Mouse (Mus musculus): ENCODE results near the gene Olfr653. TPM values are rescaled to one million over a fixed set of nuclear protein-coding genes. Genes with fewer than 3 reads are reported as not detected.

Gene Olfr653
- polyA plus RNA-seq, 1 experiment from 2014 or later: not detected

GRCm38 (mm10) chr7:104604727-104605126, 27.6 kb downstream of the Olfr653 start:
- Histone ChIP-seq H3K4me3 (ENCODE audit: low read length) (no peak overlapping the region), H3K36me3 (ENCODE audit: control insufficient read depth, insufficient read depth, low read length) (no peaks in the 10 kb centered on the region), H3K9me3 (ENCODE audit: control insufficient read depth, low read length) (no peaks in the 10 kb centered on the region), H3K4me2 (ENCODE audit: low read depth, low read length) (no peak overlapping the region), H3K4me1 (replicated peaks; ENCODE audit: control insufficient read depth, insufficient read depth, low read length) (no peaks in the 10 kb centered on the region), H3K27me3 (ENCODE audit: control insufficient read depth, insufficient read depth, low read depth, low read length) (no peaks in the 10 kb centered on the region), H3K9ac (ENCODE audit: low read length) (no peak overlapping the region), H3K27ac (ENCODE audit: low read length) (no peak overlapping the region)
- no peak for ATAC-seq (ENCODE audit: low read depth)

GRCm38 (mm10) chr7:104613655-104614054, 36.5 kb downstream of the Olfr653 start, which contains the start of gene Olfr656:
TSS of gene Olfr656 (plus strand) at chr7:104613955.
- Histone ChIP-seq H3K4me2 (ENCODE audit: low read depth, low read length) (no peak within 1 kb of the TSS), H3K4me3 (ENCODE audit: low read length) (no peak within 1 kb of the TSS), H3K4me1 (replicated peaks; ENCODE audit: control insufficient read depth, insufficient read depth, low read length) (no peaks in the 10 kb centered on the region), H3K27me3 (ENCODE audit: control insufficient read depth, insufficient read depth, low read depth, low read length) (no peaks in the 10 kb centered on the region), H3K27ac (ENCODE audit: low read length) (no peak within 1 kb of the TSS), H3K9me3 (ENCODE audit: control insufficient read depth, low read length) (no peaks in the 10 kb centered on the region; the same call in 1 of the 2 replicates), H3K9ac (ENCODE audit: low read length) (no peak within 1 kb of the TSS), H3K36me3 (ENCODE audit: control insufficient read depth, insufficient read depth, low read length) (no peaks in the 10 kb centered on the region)
- ATAC-seq (ENCODE audit: low read depth): no peak
- WGBS: 76% methylated on average over 4 of the region's 4 CpGs

- Histone ChIP-seq H3K27me3 (ENCODE audit: control insufficient read depth, insufficient read depth, low read depth, low read length) (no peaks in the 10 kb centered on the region), H3K9me3 (ENCODE audit: control insufficient read depth, low read length) (no peaks in the 10 kb centered on the region), H3K4me3 (ENCODE audit: low read length) (no peak within 1 kb of the TSS), H3K36me3 (ENCODE audit: control insufficient read depth, insufficient read depth, low read length) (no peaks in the 10 kb centered on the region), H3K9ac (ENCODE audit: low read length) (no peak within 1 kb of the TSS), H3K4me2 (ENCODE audit: low read depth, low read length) (no peak within 1 kb of the TSS), H3K27ac (ENCODE audit: low read length) (no peak within 1 kb of the TSS), H3K4me1 (replicated peaks; ENCODE audit: control insufficient read depth, insufficient read depth, low read length) (no peaks in the 10 kb centered on the region)
- ATAC-seq (ENCODE audit: low read depth): no peak
These were observed 47.4 kb downstream of the Olfr653 start, which contains the start of gene Olfr657 for GRCm38 (mm10) chr7:104624494-104624893. TSS of gene Olfr657 (plus strand) at chr7:104624794.

Other genes starting within 250 kb of the Olfr653 start
- gene Trim34b, start 247.8 kb upstream of the Olfr653 start, polyA plus RNA-seq (2015; fragmentation: Nextera tagmentation; extraction: Ambion mirVana): 0.15 TPM in 1 of 2 replicates, not detected in the other
- gene Trim12c, start 224.0 kb upstream of the Olfr653 start, polyA plus RNA-seq (2015; fragmentation: Nextera tagmentation; extraction: Ambion mirVana): 1.6 and 2.6 TPM in 2 replicates
- 0.09 and 0.10 TPM in 2 replicates for gene Trim30b, start 207.4 kb upstream of the Olfr653 start, polyA plus RNA-seq (2015; fragmentation: Nextera tagmentation; extraction: Ambion mirVana)
- 0.13 and 0.14 TPM in 2 replicates for gene Trim30c, start 176.5 kb upstream of the Olfr653 start, polyA plus RNA-seq (2015; fragmentation: Nextera tagmentation; extraction: Ambion mirVana)
- 1.1 and 1.5 TPM in 2 replicates for gene Trim30a, start 112.1 kb upstream of the Olfr653 start, polyA plus RNA-seq (2015; fragmentation: Nextera tagmentation; extraction: Ambion mirVana)
- gene Trim30d, start 69.5 kb upstream of the Olfr653 start, polyA plus RNA-seq (2015; fragmentation: Nextera tagmentation; extraction: Ambion mirVana): 0.63 and 0.75 TPM in 2 replicates
- not detected in 2 replicates for gene Olfr651, start 27.2 kb upstream of the Olfr653 start, polyA plus RNA-seq (2015; fragmentation: Nextera tagmentation; extraction: Ambion mirVana)
- gene Olfr652, start 16.4 kb upstream of the Olfr653 start, polyA plus RNA-seq (2015; fragmentation: Nextera tagmentation; extraction: Ambion mirVana): not detected in 2 replicates
- not detected in 2 replicates for gene Olfr654, start 9.7 kb downstream of the Olfr653 start, polyA plus RNA-seq (2015; fragmentation: Nextera tagmentation; extraction: Ambion mirVana)
- not detected in 2 replicates for gene Olfr655, start 24.5 kb downstream of the Olfr653 start, polyA plus RNA-seq (2015; fragmentation: Nextera tagmentation; extraction: Ambion mirVana)
- gene Olfr656, start 36.6 kb downstream of the Olfr653 start, polyA plus RNA-seq (2015; fragmentation: Nextera tagmentation; extraction: Ambion mirVana): not detected in 2 replicates
- gene Olfr657, start 47.5 kb downstream of the Olfr653 start, polyA plus RNA-seq (2015; fragmentation: Nextera tagmentation; extraction: Ambion mirVana): not detected in 2 replicates
- not detected in 2 replicates for gene Olfr658, start 70.0 kb downstream of the Olfr653 start, polyA plus RNA-seq (2015; fragmentation: Nextera tagmentation; extraction: Ambion mirVana)
- not detected in 2 replicates for gene Olfr659, start 89.4 kb downstream of the Olfr653 start, polyA plus RNA-seq (2015; fragmentation: Nextera tagmentation; extraction: Ambion mirVana)
- gene Olfr661, start 109.2 kb downstream of the Olfr653 start, polyA plus RNA-seq (2015; fragmentation: Nextera tagmentation; extraction: Ambion mirVana): not detected in 2 replicates
- not detected in 2 replicates for gene Usp17le, start 200.2 kb downstream of the Olfr653 start, polyA plus RNA-seq (2015; fragmentation: Nextera tagmentation; extraction: Ambion mirVana)

Data from lung, embryonic 16.5 days (tissue).